Mouse (Mus musculus) activated CD4-positive, CD25-positive, alpha-beta regulatory T cell, adult 4 months (primary cell): ENCODE data around the gene Gdf1. TPM values are rescaled to one million over a fixed set of nuclear protein-coding genes. Genes with fewer than 3 reads are reported as not detected.
A peak's percentile ranks its signal among the peaks of the same experiment; 100 is the strongest.

ENCODE experiments used
- ATAC-seq: one replicate; pipeline ENCODE4 v1.8.0; 2017
- polyA plus RNA-seq, 2 experiments: library from polyadenylated mRNA; unstranded; fragments of 100-300 nt; shearing (Covaris generic); gene quantifications; one replicate each; pipeline ENCODE4 v1.2.1; 2017

The Gdf1 gene
- polyA plus RNA-seq, 2 experiments from 2014 or later = 0.79 TPM; not detected in 1

- no peak for ATAC-seq
Measured at GRCm38 (mm10) chr8:70330741-70331364, 1.2 kb downstream of the Gdf1 start.

GRCm38 (mm10) chr8:70331526-70331925, 1.9 kb downstream of the Gdf1 start:
- ATAC-seq = no peak

- ATAC-seq = no peak
Measured at GRCm38 (mm10) chr8:70332070-70332877, 2.7 kb downstream of the Gdf1 start.

GRCm38 (mm10) chr8:70332878-70333202, 3.2 kb downstream of the Gdf1 start:
- no peak for ATAC-seq

GRCm38 (mm10) chr8:70338931-70339330, 9.3 kb downstream of the Gdf1 start:
- no peak for ATAC-seq

- no peak for ATAC-seq
Measured at GRCm38 (mm10) chr8:70340659-70341058, 11.0 kb downstream of the Gdf1 start.

- ATAC-seq = no peak
Measured at GRCm38 (mm10) chr8:70342007-70342406, 12.4 kb downstream of the Gdf1 start.

- no peak for ATAC-seq
Measured at GRCm38 (mm10) chr8:70343076-70343475, 13.5 kb downstream of the Gdf1 start.

- peak; percentile 36 for ATAC-seq
Measured at GRCm38 (mm10) chr8:70343696-70344095, 14.1 kb downstream of the Gdf1 start.

GRCm38 (mm10) chr8:70344279-70344678, 14.7 kb downstream of the Gdf1 start:
- no peak for ATAC-seq

GRCm38 (mm10) chr8:70347443-70347842, 17.8 kb downstream of the Gdf1 start:
- no peak for ATAC-seq

- no peak for ATAC-seq
Measured at GRCm38 (mm10) chr8:70347860-70348420, 18.3 kb downstream of the Gdf1 start.

GRCm38 (mm10) chr8:70351035-70351999, 21.7 kb downstream of the Gdf1 start:
- no peak for ATAC-seq

GRCm38 (mm10) chr8:70352000-70352384, 22.4 kb downstream of the Gdf1 start:
- ATAC-seq = no peak

GRCm38 (mm10) chr8:70352657-70353151, 23.1 kb downstream of the Gdf1 start:
- peak; percentile 37 for ATAC-seq

- peak; percentile 76 for ATAC-seq
Measured at GRCm38 (mm10) chr8:70353194-70353817, 23.7 kb downstream of the Gdf1 start, which contains the start of gene Upf1. TSS of gene Upf1 (minus strand) at chr8:70353278.

- no peak for ATAC-seq
Measured at GRCm38 (mm10) chr8:70354004-70354403, 24.4 kb downstream of the Gdf1 start.

- no peak for ATAC-seq
Measured at GRCm38 (mm10) chr8:70356111-70356510, 26.5 kb downstream of the Gdf1 start.

- ATAC-seq = no peak
Measured at GRCm38 (mm10) chr8:70359411-70359810, 29.8 kb downstream of the Gdf1 start.

GRCm38 (mm10) chr8:70360769-70361168, 31.2 kb downstream of the Gdf1 start:
- no peak for ATAC-seq

- ATAC-seq = no peak
Measured at GRCm38 (mm10) chr8:70361484-70362032, 31.9 kb downstream of the Gdf1 start.

GRCm38 (mm10) chr8:70364066-70364465, 34.4 kb downstream of the Gdf1 start:
- ATAC-seq = no peak
